Mouse (Mus musculus) embryonic facial prominence, embryonic 11.5 days (tissue): ENCODE measurements around the gene Tiam1. TPM values are rescaled to one million over a fixed set of nuclear protein-coding genes. Genes with fewer than 3 reads are reported as not detected.

ENCODE experiments used
- ATAC-seq: fragments of 200-750 bp; cut with Nextera tagmentation; replicated peaks from 2 replicates; pipeline ENCODE4 v1.8.0; 2017; ENCODE audit warnings: low read depth; ENCODE audit not compliant: insufficient number of reproducible peaks, low FRiP score, low TSS enrichment
- DNase-seq: peaks from one replicate; pipeline ENCODE4 v3.0.0-alpha.2; 2015; ENCODE audit warnings: low spot score
- H3K27ac ChIP-seq: fragments of 300-500 bp; sonication (generic); replicated peaks from 2 replicates; pipeline ENCODE4 v1.5.1; 2014; ENCODE audit warnings: mild to moderate bottlenecking, low read depth, low read length, control low read depth
- H3K27me3 ChIP-seq: fragments of 300-500 bp; sonication (generic); 2 replicates; pipeline ENCODE4 v1.6.1; 2014; ENCODE audit warnings: mild to moderate bottlenecking, low read length, moderate library complexity, mixed read lengths; ENCODE audit not compliant: control insufficient read depth, insufficient read depth
- H3K36me3 ChIP-seq: fragments of 300-500 bp; sonication (generic); replicated peaks from 2 replicates; pipeline ENCODE4 v1.6.1; 2014; ENCODE audit warnings: low read depth, mild to moderate bottlenecking, low read length, moderate library complexity, mixed read lengths; ENCODE audit not compliant: control insufficient read depth, insufficient read depth
- H3K4me1 ChIP-seq: fragments of 300-500 bp; sonication (generic); 2 replicates; pipeline ENCODE4 v1.6.1; 2014; ENCODE audit warnings: low read length, mixed read lengths; ENCODE audit not compliant: control insufficient read depth, insufficient read depth
- H3K4me2 ChIP-seq: fragments of 300-500 bp; sonication (generic); 2 replicates; pipeline ENCODE4 v1.6.1; 2014; ENCODE audit warnings: low read depth, mild to moderate bottlenecking, control low read depth, low read length, moderate library complexity
- H3K4me3 ChIP-seq: fragments of 300-500 bp; sonication (generic); 2 replicates; pipeline ENCODE4 v1.5.1; 2014; ENCODE audit warnings: low read depth, low read length, control low read depth
- H3K9ac ChIP-seq: fragments of 300-500 bp; sonication (generic); replicated peaks from 2 replicates; pipeline ENCODE4 v1.6.1; 2014; ENCODE audit warnings: mild to moderate bottlenecking, control low read depth, low read length
- H3K9me3 ChIP-seq: fragments of 300-500 bp; sonication (generic); replicated peaks from 2 replicates; pipeline ENCODE4 v1.6.1; 2016; ENCODE audit warnings: mild to moderate bottlenecking, low read length, inconsistent platforms, mixed read lengths; ENCODE audit not compliant: control insufficient read depth
- whole genome bisulfite sequencing: fragments of 180-500 bp; shearing (Covaris S2); extraction: QIAGEN DNeasy Blood & Tissue Kit; methylation state at CpG from one replicate; pipeline ENCODE4 v1.1.7; 2014; 5-methylcytosine and 5-hydroxymethylcytosine counted together
- polyA plus RNA-seq: library from polyadenylated mRNA; unstranded; fragments of >200 nt; fragmentation: Nextera tagmentation; extraction: Ambion mirVana; gene quantifications from 2 replicates; pipeline ENCODE4 v1.2.1, GENCODE M21; 2014

Gene Tiam1
- polyA plus RNA-seq, 1 experiment from 2014 or later: 33.8 TPM

DNA sequence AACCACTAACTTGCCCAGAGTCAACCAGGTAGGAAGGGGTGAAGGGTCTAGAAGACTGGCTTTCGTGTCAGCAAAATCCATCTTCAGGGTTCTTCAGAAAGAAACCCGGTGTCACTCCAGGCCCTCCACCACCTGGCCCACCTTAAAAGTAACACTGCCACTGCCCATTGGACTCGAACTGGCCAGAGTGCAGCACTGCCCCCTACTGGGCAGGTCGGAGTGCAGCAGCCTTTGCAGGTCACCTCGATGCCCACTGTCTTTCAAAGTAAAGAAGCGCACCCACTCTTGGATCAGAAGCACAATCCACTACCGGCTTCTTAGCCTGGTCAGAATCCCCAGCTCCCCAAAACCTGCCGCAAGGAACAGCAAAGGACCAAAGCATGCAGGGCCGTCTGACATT, 247.2 kb downstream of the Tiam1 start:
- H3K9me3 ChIP-seq: no peaks in the 10 kb centered on the region
- no peak overlapping the region for H3K4me3 ChIP-seq
- H3K4me1 ChIP-seq: no peaks in the 10 kb centered on the region
- no peak overlapping the region for H3K9ac ChIP-seq
- H3K4me2 ChIP-seq: no peak overlapping the region
- ATAC-seq: no peak
- no peak overlapping the region for H3K27ac ChIP-seq
- DNase-seq: no peak
- WGBS: 67% methylated on average over 9 of the region's 9 CpGs
- no peaks in the 10 kb centered on the region for H3K27me3 ChIP-seq
- no peaks in the 10 kb centered on the region for H3K36me3 ChIP-seq

DNA sequence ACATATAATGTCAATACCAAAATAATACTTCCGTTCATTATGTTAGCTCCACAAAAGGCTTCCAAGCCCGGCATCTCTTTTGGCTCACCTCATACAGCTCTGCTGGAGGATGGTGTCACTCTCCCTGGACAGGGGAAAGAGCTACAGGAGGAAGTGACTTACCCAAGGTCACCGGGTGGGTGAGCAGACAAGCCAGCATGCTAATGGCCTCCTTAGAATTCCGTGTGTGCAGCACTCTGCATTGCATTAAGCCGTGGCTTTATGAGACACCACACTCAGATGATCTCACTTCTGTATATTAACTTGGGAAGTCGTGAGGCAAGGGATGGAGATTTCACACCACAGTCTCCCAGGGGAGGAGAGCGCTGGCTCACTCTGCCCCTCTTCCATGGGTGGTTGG, 248.3 kb downstream of the Tiam1 start:
- Histone ChIP-seq H3K4me3 (no peak overlapping the region), H3K27ac (no peak overlapping the region), H3K36me3 (no peaks in the 10 kb centered on the region), H3K9me3 (no peaks in the 10 kb centered on the region), H3K4me2 (no peak overlapping the region), H3K27me3 (no peaks in the 10 kb centered on the region), H3K4me1 (no peaks in the 10 kb centered on the region), H3K9ac (no peak overlapping the region)
- no peak for ATAC-seq
- 82% methylated on average over 7 of the region's 7 CpGs for WGBS
- DNase-seq: no peak

DNA sequence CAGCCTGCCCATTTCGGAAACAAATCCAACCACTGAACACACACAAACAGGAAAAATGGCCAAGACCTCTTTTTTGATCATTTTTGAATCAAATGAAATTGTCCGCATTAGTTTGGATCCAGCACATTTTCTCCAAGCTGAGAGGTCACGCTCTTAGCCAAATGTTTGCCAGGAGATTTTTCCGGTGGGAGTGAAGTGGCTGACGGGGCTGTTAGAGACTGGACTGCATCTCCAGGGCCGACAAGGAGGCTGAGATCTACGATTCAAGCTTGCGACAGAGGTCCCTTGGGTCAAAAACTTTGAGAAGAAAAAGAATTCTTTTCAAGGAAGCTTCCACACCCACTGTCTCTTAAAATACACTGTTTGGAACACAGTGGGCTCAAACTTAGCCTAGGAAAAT, 248.8 kb downstream of the Tiam1 start:
- WGBS: 69% methylated on average over 8 of the region's 8 CpGs
- no peak overlapping the region for H3K4me2 ChIP-seq
- ATAC-seq (no peak), DNase-seq (no peak)
- no peak overlapping the region for H3K9ac ChIP-seq
- no peaks in the 10 kb centered on the region for H3K9me3 ChIP-seq
- H3K27ac ChIP-seq: no peak overlapping the region
- no peaks in the 10 kb centered on the region for H3K4me1 ChIP-seq
- no peaks in the 10 kb centered on the region for H3K36me3 ChIP-seq
- no peaks in the 10 kb centered on the region for H3K27me3 ChIP-seq
- H3K4me3 ChIP-seq: no peak overlapping the region

DNA sequence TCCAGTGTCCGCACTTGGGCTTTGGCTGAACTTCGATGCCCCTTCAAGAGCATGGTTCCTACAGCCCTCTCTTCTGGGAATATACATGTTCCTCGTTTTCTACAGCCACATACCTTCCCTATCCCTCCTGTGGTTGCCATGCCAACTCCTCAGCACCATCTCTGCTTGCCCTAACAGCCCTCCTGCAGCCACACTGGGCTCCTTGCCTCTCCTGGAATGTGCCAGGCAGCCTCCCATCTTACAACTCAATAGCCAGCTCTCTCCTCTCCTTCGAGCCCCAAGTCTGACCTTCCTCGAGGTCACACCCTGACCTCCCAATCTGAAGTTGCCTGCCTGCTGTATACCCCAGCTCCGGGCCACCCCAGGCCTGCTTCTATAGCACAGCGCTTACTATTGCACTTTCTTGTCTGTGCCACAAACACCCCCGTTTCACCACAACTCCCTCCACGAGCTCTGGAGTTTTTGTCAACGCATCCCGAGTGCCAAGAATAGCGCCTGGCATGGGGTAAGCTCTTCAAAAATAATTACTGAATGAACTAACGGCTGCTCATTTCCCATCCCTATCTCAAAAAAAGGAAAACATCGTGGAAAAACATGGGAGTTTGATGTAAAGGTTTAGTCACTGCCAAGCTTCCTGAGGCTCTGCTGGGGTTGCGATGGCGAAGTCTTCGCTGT, 252.9 kb downstream of the Tiam1 start:
- Histone ChIP-seq H3K4me2 (no peak overlapping the region), H3K27ac (no peak overlapping the region), H3K9ac (no peak overlapping the region), H3K4me3 (no peak overlapping the region), H3K9me3 (no peaks in the 10 kb centered on the region), H3K27me3 (no peaks in the 10 kb centered on the region), H3K4me1 (no peaks in the 10 kb centered on the region), H3K36me3 (no peaks in the 10 kb centered on the region)
- DNase-seq: no peak
- 75% methylated on average over 17 of the region's 17 CpGs for WGBS
- ATAC-seq: no peak; the same call in 1 of the 2 replicates

DNA sequence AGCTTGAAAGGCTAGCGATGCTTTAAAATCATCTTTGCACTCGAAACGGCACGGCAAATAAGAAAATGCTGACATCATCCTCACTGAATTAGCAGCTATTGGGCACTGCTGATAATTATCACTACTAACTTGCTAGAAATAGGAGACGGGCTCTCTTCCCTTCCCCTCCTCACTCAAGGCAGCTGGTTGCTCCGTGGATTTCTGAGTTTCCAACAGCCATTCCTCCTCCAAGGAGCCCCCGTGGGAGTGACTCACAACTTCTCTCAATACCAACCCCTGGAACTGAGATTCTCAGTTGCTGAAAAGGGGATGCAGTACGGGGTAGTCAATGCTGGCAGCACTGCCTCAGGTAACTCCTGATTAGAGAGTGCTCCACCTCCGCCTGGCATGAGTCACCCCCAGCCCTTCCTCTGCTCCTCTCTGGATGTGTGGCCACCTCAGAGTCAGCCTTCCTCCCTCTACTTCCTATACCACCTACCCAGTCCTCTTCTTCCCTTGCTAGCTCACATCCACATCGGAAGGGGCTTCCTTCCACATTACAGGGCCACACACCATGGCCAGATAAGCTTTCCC, 253.6 kb downstream of the Tiam1 start:
- H3K27me3 ChIP-seq: no peaks in the 10 kb centered on the region
- no peaks in the 10 kb centered on the region for H3K4me1 ChIP-seq
- H3K9me3 ChIP-seq: no peaks in the 10 kb centered on the region
- H3K36me3 ChIP-seq: no peaks in the 10 kb centered on the region
- H3K9ac ChIP-seq: no peak overlapping the region
- 74% methylated on average over 10 of the region's 10 CpGs for WGBS
- no peak overlapping the region for H3K27ac ChIP-seq
- no peak overlapping the region for H3K4me3 ChIP-seq
- DNase-seq (no peak), ATAC-seq (no peak)
- no peak overlapping the region for H3K4me2 ChIP-seq

DNA sequence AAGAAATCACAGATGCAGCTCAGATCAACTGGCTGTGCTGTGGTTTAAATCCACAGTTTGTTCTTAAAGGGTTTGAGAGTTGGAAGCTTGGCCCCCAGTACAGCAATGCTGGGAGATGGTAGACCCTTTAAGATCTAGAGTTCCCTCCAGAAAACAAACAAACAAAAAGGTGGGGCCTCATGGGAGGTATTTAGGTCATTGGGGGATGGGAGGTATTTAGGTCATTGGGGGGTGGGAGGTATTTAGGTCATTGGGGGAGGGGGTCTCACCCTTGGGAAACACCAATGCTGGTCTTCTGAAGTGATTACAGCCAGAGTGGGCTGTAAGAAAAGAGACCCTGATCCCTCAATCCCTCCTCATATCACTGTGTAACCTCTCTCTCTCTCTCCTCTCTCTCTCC, 257.0 kb downstream of the Tiam1 start:
- Histone ChIP-seq H3K27ac (no peak overlapping the region), H3K4me1 (no peaks in the 10 kb centered on the region), H3K4me2 (no peak overlapping the region), H3K4me3 (no peak overlapping the region), H3K9ac (no peak overlapping the region), H3K9me3 (no peaks in the 10 kb centered on the region), H3K36me3 (no peaks in the 10 kb centered on the region), H3K27me3 (no peaks in the 10 kb centered on the region)
- ATAC-seq (no peak), DNase-seq (no peak)

DNA sequence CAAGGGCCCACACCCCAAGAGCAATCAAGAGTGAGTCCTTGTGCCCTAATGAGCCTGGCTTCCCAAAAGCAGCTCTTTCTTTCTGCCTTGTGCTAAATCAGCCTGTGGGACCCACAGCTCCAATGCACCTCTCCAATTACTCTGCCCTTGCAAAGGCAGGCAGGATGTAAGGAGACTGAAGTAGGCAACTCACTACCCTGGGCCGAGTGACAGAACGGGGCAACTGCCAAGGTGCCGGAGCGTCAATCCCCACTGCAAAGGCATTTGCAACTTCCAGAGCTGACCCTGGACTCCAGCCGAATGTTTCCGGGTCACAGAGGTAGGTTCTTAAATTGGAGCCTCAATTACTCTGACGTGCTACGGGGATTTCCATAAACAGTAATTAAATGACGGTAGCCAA, 257.9 kb downstream of the Tiam1 start:
- Histone ChIP-seq H3K4me1 (no peaks in the 10 kb centered on the region), H3K9ac (no peak overlapping the region), H3K4me3 (no peak overlapping the region), H3K9me3 (no peaks in the 10 kb centered on the region), H3K4me2 (no peak overlapping the region), H3K27me3 (no peaks in the 10 kb centered on the region), H3K36me3 (no peaks in the 10 kb centered on the region), H3K27ac (no peak overlapping the region)
- no peak for ATAC-seq
- DNase-seq: no peak
- WGBS: 58% methylated on average over 9 of the region's 9 CpGs

DNA sequence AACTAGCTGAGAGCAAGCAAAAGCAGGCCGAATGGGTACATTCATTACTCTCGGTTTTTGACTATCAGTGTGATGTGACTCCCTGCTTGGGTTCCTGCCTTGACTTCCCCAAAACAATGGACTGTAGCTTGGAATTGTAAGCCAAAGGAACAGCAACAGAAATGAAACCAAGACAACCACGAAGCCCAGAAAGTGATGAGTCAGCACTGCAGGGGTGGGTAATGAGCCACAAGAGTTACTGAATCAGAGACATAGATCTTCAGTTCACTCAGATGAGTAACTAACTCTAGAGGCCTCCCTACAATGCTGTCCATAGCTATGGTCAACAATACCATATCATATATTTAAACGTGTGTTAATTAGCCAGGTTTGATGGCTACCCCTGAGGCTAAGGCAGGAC, 259.7 kb downstream of the Tiam1 start:
- Histone ChIP-seq H3K4me3 (no peak overlapping the region), H3K36me3 (no peaks in the 10 kb centered on the region), H3K4me2 (no peak overlapping the region), H3K4me1 (no peaks in the 10 kb centered on the region), H3K9me3 (no peaks in the 10 kb centered on the region), H3K9ac (no peak overlapping the region), H3K27ac (no peak overlapping the region), H3K27me3 (no peaks in the 10 kb centered on the region)
- DNase-seq (no peak), ATAC-seq (no peak)
- 95% methylated on average over 4 of the region's 4 CpGs for WGBS
